Mouse (Mus musculus) left cerebral cortex, postnatal 25 days (tissue): ENCODE results near the gene Arl15. TPM values are rescaled to one million over a fixed set of nuclear protein-coding genes. Genes with fewer than 3 reads are reported as not detected.

Experiments used
- DNase-seq, 2 experiments: peaks; one replicate each; pipeline ENCODE4 v3.0.0; 2022; ENCODE audit warnings: low spot score in 2 of 2, mixed read lengths in 1 of 2
- intact Hi-C: fragments of 180-260 bp; cut with DNase I; formaldehyde crosslinking; loops from one replicate; pipeline ENCODE4 v1.15.1; 2025
- total RNA-seq, 2 experiments: library from RNA; stranded (reverse); gene quantifications; 2 replicates each; pipeline ENCODE4 v1.2.3; 2021

Gene Arl15
- total RNA-seq, 2 experiments from 2014 or later: 33.7 to 40.8 TPM

- DNase-seq: no peak
- intact Hi-C loops: loop anchor here (1.0 kb wide), 2 partner anchors 70 to 171 kb away; partner anchors contain the start of gene Arl15
These were observed 70.0 kb downstream of the Arl15 start for GRCm38 (mm10) chr13:113864278-113864677.

GRCm38 (mm10) chr13:113864893-113865292 is 70.6 kb downstream of the Arl15 start:
- intact Hi-C loops: loop anchor here (1.0 to 5.0 kb wide), 5 partner anchors 71 to 598 kb away; partner anchors contain the start of gene Arl15
- DNase-seq: peak; percentile 73 to 78

- DNase-seq: no peak
These were observed 71.1 kb downstream of the Arl15 start for GRCm38 (mm10) chr13:113865378-113865777.

GRCm38 (mm10) chr13:113865806-113866205 is 71.5 kb downstream of the Arl15 start:
- intact Hi-C loops: loop anchor here (5.0 kb wide), 3 partner anchors 229 to 599 kb away; no protein-coding TSS in a partner anchor
- DNase-seq: peak; percentile 42 to 64

More at GRCm38 (mm10) chr13:113865378-113865777, 71.1 kb downstream of the Arl15 start:
- intact Hi-C loops: loop anchor here (5.0 kb wide), 3 partner anchors 228 to 598 kb away; no protein-coding TSS in a partner anchor

- DNase-seq: no peak
- intact Hi-C loops: loop anchor here (2.0 to 5.0 kb wide), 4 partner anchors 230 to 925 kb away; no protein-coding TSS in a partner anchor
These were observed 73.4 kb downstream of the Arl15 start for GRCm38 (mm10) chr13:113867736-113868135.

- intact Hi-C loops: loop anchor here (2.0 to 10.0 kb wide), 5 partner anchors 232 to 1095 kb away; no protein-coding TSS in a partner anchor
- peak; percentile 41 to 54 for DNase-seq
These were observed 75.2 kb downstream of the Arl15 start for GRCm38 (mm10) chr13:113869212-113870205.

GRCm38 (mm10) chr13:113870403-113870802 is 76.1 kb downstream of the Arl15 start:
- no peak for DNase-seq
- intact Hi-C loops: loop anchor here (10.0 kb wide), 1 partner anchor 1094 kb away; no protein-coding TSS in a partner anchor

- intact Hi-C loops: loop anchor here (10.0 kb wide), 1 partner anchor 1093 kb away; no protein-coding TSS in a partner anchor
- DNase-seq: no peak
These were observed 77.5 kb downstream of the Arl15 start for GRCm38 (mm10) chr13:113871853-113872252.

GRCm38 (mm10) chr13:113875724-113876123 is 81.4 kb downstream of the Arl15 start:
- no peak for DNase-seq
- intact Hi-C loops: loop anchor here (2.0 to 10.0 kb wide), 4 partner anchors 585 to 1089 kb away; no protein-coding TSS in a partner anchor

GRCm38 (mm10) chr13:113877420-113877819 is 83.1 kb downstream of the Arl15 start:
- DNase-seq: peak; percentile 61 to 69
- intact Hi-C loops: loop anchor here (1.0 to 10.0 kb wide), 5 partner anchors 583 to 1087 kb away; no protein-coding TSS in a partner anchor

- intact Hi-C loops: loop anchor here (5.0 to 10.0 kb wide), 3 partner anchors 644 to 1086 kb away; no protein-coding TSS in a partner anchor
- no peak for DNase-seq
These were observed 84.3 kb downstream of the Arl15 start for GRCm38 (mm10) chr13:113878571-113878970.

- no peak for DNase-seq
- intact Hi-C loops: loop anchor here (5.0 to 10.0 kb wide), 3 partner anchors 643 to 1085 kb away; no protein-coding TSS in a partner anchor
These were observed 85.5 kb downstream of the Arl15 start for GRCm38 (mm10) chr13:113879651-113880327.

- intact Hi-C loops: no loop called here
- no peak for DNase-seq
These were observed 86.4 kb downstream of the Arl15 start for GRCm38 (mm10) chr13:113880564-113881171.

- intact Hi-C loops: no loop called here
- DNase-seq: no peak
These were observed 88.7 kb downstream of the Arl15 start for GRCm38 (mm10) chr13:113882959-113883358.

GRCm38 (mm10) chr13:113887090-113887489 is 92.8 kb downstream of the Arl15 start:
- no peak for DNase-seq
- intact Hi-C loops: no loop called here

GRCm38 (mm10) chr13:113888126-113888525 is 93.8 kb downstream of the Arl15 start:
- intact Hi-C loops: no loop called here
- no peak for DNase-seq

GRCm38 (mm10) chr13:113888704-113889103 is 94.4 kb downstream of the Arl15 start:
- DNase-seq: no peak
- intact Hi-C loops: no loop called here

- intact Hi-C loops: no loop called here
- no peak for DNase-seq
These were observed 95.1 kb downstream of the Arl15 start for GRCm38 (mm10) chr13:113889140-113890055.
